In the genomic region with DNA sequence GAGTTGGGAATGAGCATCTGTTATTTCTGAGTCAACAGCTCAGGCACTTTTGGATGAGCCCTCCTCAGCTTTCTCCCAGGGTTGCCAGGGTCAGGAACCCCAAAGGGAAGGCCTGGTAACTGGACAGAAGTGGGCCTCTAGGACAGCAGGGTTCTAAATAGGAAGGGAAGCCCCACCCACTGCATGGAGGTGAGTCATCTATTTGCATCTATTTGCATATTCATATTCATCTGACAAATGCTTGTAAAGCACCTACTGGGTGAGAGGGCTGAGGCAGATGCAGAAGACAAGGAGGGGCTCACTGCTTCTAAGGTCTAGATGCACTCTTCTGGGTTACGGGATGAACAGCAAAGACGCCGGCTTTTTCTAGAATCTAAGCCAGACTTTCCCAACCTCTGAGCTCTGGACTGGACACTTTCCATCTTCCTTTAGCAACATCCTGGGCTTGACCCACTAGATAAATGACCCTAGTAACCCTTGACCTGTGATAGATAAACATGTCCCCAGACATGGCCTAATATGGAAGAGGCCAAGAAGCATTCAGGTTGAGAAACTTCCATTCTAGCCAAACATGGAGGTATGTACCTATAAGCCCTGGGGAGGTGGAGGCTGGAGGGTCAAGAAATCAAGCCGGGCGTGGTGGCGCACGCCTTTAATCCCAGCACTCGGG, we compare ENCODE assay signal across 20 mouse cellular contexts. TPM values are rescaled to one million over a fixed set of nuclear protein-coding genes. Genes with fewer than 3 reads are reported as not detected.
"Had no signal": no experiment of that assay in that cellular context is flagged by ENCODE, and none has a peak within 500 bp of the region (broad histone marks: within the 10 kb centered on the region; RNA-seq: fewer than 3 reads in every experiment).

No protein-coding gene starts in this region.

- H3K4me3 ChIP-seq: midbrain, embryonic 10.5 days; midbrain, embryonic 12.5 days; myocyte; neural tube, embryonic 13.5 days; neural tube, embryonic 15.5 days had no signal

- DNase-seq: lung, adult 18-20 months; lung, embryonic 14.5 days; lung, postnatal 10 days; lung, postnatal 4 days; midbrain, embryonic 14.5 days; retina, postnatal 1 day; right cerebral cortex, adult 18-20 months; right cerebral cortex, postnatal 25 days; right cerebral cortex, postnatal 4 days; spleen, adult 18-20 months; thymus, adult 18-20 months; thymus, postnatal 14 days; thymus, postnatal 36 days had no signal

- H3K27ac ChIP-seq: midbrain, embryonic 10.5 days; midbrain, embryonic 12.5 days; neural tube, embryonic 13.5 days; neural tube, embryonic 15.5 days had no signal

RNA-seq across cellular contexts. Expression of a gene that starts 31.2 kb away (rescaled TPM):
- total RNA-seq: megakaryocyte, adult 5-6 weeks; megakaryocyte-erythroid progenitor cell, adult 5-6 weeks had no signal
